Mouse (Mus musculus): Measurements from ENCODE around the gene Olfr504. TPM values are rescaled to one million over a fixed set of nuclear protein-coding genes. Genes with fewer than 3 reads are reported as not detected.
"Not testable (repeated sequence)": the region's sequence is repeated elsewhere in the genome, so short reads cannot be mapped to it uniquely, and the experiment has no call there.

Olfr504 gene
- not detected in 2 replicates for polyA plus RNA-seq (2014; fragmentation: Nextera tagmentation; extraction: Ambion mirVana)

- 89% methylated on average over 1 of the region's 1 CpGs for WGBS
- H3K4me3 ChIP-seq (ENCODE audit: low read depth, low read length): no peak within 1 kb of the TSS
- no peaks in the 10 kb centered on the region for H3K9me3 ChIP-seq (ENCODE audit: control insufficient read depth, low read length)
- H3K36me3 ChIP-seq (ENCODE audit: control insufficient read depth, insufficient read depth, low read length): no peaks in the 10 kb centered on the region
- H3K9ac ChIP-seq (ENCODE audit: low read depth, low read length): no peak within 1 kb of the TSS
- no peak for DNase-seq (ENCODE audit: low spot score)
- H3K4me1 ChIP-seq (replicated peaks; ENCODE audit: control insufficient read depth, insufficient read depth, low read length): no peaks in the 10 kb centered on the region
- no peaks in the 10 kb centered on the region for H3K27me3 ChIP-seq (replicated peaks; ENCODE audit: control insufficient read depth, insufficient read depth, low read length)
- ATAC-seq (replicated peaks; ENCODE audit: low FRiP score): no peak
- H3K27ac ChIP-seq (ENCODE audit: low read depth, low read length): no peak within 1 kb of the TSS
- H3K4me2 ChIP-seq: no peak within 1 kb of the TSS
These were observed at the start of gene Olfr504 for GRCm38 (mm10) chr7:108565693-108566092. Gene Olfr504 (minus strand): TSS chr7:108565793.

- 85% methylated on average over 2 of the region's 2 CpGs for WGBS
- Histone ChIP-seq H3K9me3 (ENCODE audit: control insufficient read depth, low read length) (no peaks in the 10 kb centered on the region), H3K9ac (ENCODE audit: low read depth, low read length) (no peak overlapping the region), H3K27me3 (replicated peaks; ENCODE audit: control insufficient read depth, insufficient read depth, low read length) (no peaks in the 10 kb centered on the region), H3K36me3 (ENCODE audit: control insufficient read depth, insufficient read depth, low read length) (no peaks in the 10 kb centered on the region), H3K27ac (ENCODE audit: low read depth, low read length) (no peak overlapping the region), H3K4me3 (ENCODE audit: low read depth, low read length) (no peak overlapping the region), H3K4me1 (replicated peaks; ENCODE audit: control insufficient read depth, insufficient read depth, low read length) (no peaks in the 10 kb centered on the region), H3K4me2 (no peak overlapping the region)
- no peak for ATAC-seq (replicated peaks; ENCODE audit: low FRiP score)
- DNase-seq (ENCODE audit: low spot score): no peak
These were observed 48.5 kb upstream of the Olfr504 start for GRCm38 (mm10) chr7:108614110-108614509.

GRCm38 (mm10) chr7:108610487-108610886, 44.9 kb upstream of the Olfr504 start, which contains the start of gene Olfr506:
Gene Olfr506 (plus strand): TSS chr7:108610787.
- no peak within 1 kb of the TSS for H3K4me2 ChIP-seq
- H3K27ac ChIP-seq (ENCODE audit: low read depth, low read length): no peak within 1 kb of the TSS
- H3K9ac ChIP-seq (ENCODE audit: low read depth, low read length): no peak within 1 kb of the TSS
- DNase-seq (ENCODE audit: low spot score) (no peak), ATAC-seq (replicated peaks; ENCODE audit: low FRiP score) (no peak)
- H3K9me3 ChIP-seq (ENCODE audit: control insufficient read depth, low read length): no peaks in the 10 kb centered on the region
- no peaks in the 10 kb centered on the region for H3K4me1 ChIP-seq (replicated peaks; ENCODE audit: control insufficient read depth, insufficient read depth, low read length)
- H3K4me3 ChIP-seq (ENCODE audit: low read depth, low read length): no peak within 1 kb of the TSS
- H3K36me3 ChIP-seq (ENCODE audit: control insufficient read depth, insufficient read depth, low read length): no peaks in the 10 kb centered on the region
- H3K27me3 ChIP-seq (replicated peaks; ENCODE audit: control insufficient read depth, insufficient read depth, low read length): no peaks in the 10 kb centered on the region

DNA sequence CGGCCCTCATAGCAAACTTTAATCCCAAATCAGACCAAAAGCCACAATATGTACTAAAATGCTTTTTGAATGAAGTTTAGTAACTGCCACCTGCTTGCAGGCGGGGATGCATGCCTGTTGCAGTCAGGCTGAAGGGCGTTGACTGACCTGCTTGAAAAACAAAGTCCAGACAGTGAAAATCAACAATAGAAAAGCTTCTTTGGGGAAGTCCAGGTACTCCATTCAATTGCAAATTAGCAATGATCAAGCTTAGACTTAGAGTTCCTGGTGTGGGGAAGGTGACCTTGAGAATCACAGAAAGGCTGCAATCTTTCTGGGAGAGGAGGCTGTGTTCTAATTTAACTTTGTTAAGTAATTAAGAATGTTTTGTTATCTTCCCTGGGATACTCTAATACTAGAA, 36.3 kb upstream of the Olfr504 start:
- H3K36me3 ChIP-seq (ENCODE audit: control insufficient read depth, insufficient read depth, low read length); H3K27ac ChIP-seq (ENCODE audit: low read depth, low read length); H3K9me3 ChIP-seq (ENCODE audit: control insufficient read depth, low read length); ATAC-seq (replicated peaks; ENCODE audit: low FRiP score); H3K27me3 ChIP-seq (replicated peaks; ENCODE audit: control insufficient read depth, insufficient read depth, low read length); DNase-seq (ENCODE audit: low spot score); H3K4me1 ChIP-seq (replicated peaks; ENCODE audit: control insufficient read depth, insufficient read depth, low read length); H3K9ac ChIP-seq (ENCODE audit: low read depth, low read length); H3K4me2 ChIP-seq; H3K4me3 ChIP-seq (ENCODE audit: low read depth, low read length): not testable (repeated sequence)
- WGBS: 77% methylated on average over 3 of the region's 3 CpGs

DNA sequence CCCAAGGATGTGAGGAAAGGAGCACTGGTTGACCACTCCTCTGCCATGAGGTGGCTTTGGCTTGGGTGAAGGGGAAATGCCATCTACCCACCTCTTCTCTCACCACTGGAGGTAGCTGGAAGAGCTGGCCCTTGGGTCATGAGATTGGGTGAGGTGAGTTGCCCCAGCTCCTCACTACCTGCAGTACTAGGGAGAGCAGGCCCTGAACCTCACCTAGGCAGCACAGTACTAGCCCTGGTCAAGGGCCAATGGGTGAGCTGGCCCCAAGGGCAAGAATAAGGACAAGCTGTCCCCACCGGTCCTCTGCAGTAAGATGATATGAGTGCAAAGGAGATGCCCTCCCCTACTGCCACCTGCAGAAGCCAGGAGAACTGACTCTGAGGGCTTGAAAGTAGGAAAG, 24.2 kb upstream of the Olfr504 start:
- Histone ChIP-seq H3K4me2 (no peak overlapping the region), H3K27ac (ENCODE audit: low read depth, low read length) (no peak overlapping the region), H3K4me1 (replicated peaks; ENCODE audit: control insufficient read depth, insufficient read depth, low read length) (no peaks in the 10 kb centered on the region), H3K36me3 (ENCODE audit: control insufficient read depth, insufficient read depth, low read length) (no peaks in the 10 kb centered on the region), H3K9me3 (ENCODE audit: control insufficient read depth, low read length) (no peaks in the 10 kb centered on the region), H3K4me3 (ENCODE audit: low read depth, low read length) (no peak overlapping the region), H3K27me3 (replicated peaks; ENCODE audit: control insufficient read depth, insufficient read depth, low read length) (no peaks in the 10 kb centered on the region), H3K9ac (ENCODE audit: low read depth, low read length) (no peak overlapping the region)
- no peak; the same call in 1 of the 2 replicates for ATAC-seq (replicated peaks; ENCODE audit: low FRiP score)
- DNase-seq (ENCODE audit: low spot score): no peak
- 88% methylated on average over 1 of the region's 1 CpGs for WGBS

DNA sequence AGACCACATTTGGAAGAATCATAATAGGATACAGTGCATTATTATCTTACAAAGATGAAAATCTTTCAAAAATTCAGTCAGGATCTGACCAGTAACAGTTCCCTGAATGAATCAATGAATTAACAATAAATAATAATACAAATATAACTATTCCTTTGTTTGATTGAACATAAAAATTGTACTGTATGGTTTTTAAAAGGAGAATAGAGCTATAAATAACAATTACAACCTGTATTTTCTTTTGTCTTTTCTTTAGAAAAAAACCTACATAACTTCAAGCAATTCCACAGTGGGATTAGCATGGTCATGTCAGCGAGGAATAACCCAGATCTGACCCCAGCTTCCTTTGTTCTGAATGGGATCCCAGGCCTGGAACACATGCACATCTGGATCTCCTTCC, 21.4 kb downstream of the Olfr504 start, which contains the start of gene Olfr503:
Olfr503 (plus strand) TSS at position 301 of the 400 bp plus-strand sequence.
- not testable (repeated sequence) for ATAC-seq (replicated peaks; ENCODE audit: low FRiP score); H3K27ac ChIP-seq (ENCODE audit: low read depth, low read length); H3K4me3 ChIP-seq (ENCODE audit: low read depth, low read length); DNase-seq (ENCODE audit: low spot score); H3K4me1 ChIP-seq (replicated peaks; ENCODE audit: control insufficient read depth, insufficient read depth, low read length); H3K27me3 ChIP-seq (replicated peaks; ENCODE audit: control insufficient read depth, insufficient read depth, low read length); H3K9me3 ChIP-seq (ENCODE audit: control insufficient read depth, low read length); H3K36me3 ChIP-seq (ENCODE audit: control insufficient read depth, insufficient read depth, low read length); H3K9ac ChIP-seq (ENCODE audit: low read depth, low read length); H3K4me2 ChIP-seq
- WGBS: 39% methylated on average over 1 of the region's 1 CpGs

DNA sequence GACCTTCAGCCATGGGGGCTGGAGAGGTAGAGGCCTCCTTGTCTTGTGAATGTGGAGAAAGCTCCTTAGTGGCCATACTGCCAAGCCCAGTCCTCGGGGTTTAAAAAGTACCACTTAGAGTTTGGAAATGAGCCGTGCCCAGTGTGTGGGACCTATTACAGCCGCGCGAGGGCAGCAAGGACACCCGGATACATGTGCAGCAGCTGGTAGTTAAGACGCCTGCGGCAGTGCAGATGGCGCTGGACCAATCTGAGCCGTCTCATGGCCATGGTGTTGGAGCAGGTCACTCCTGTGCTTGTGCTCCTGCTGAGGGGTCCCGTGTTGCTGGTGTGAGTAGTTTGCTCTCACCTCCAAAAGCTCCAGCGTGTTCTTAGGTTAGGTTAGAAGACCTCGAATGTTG, 23.2 kb downstream of the Olfr504 start:
- WGBS: 74% methylated on average over 13 of the region's 13 CpGs
- H3K4me3 ChIP-seq (ENCODE audit: low read depth, low read length): no peak overlapping the region
- H3K27ac ChIP-seq (ENCODE audit: low read depth, low read length): no peak overlapping the region
- H3K36me3 ChIP-seq (ENCODE audit: control insufficient read depth, insufficient read depth, low read length): no peaks in the 10 kb centered on the region
- DNase-seq (ENCODE audit: low spot score) (no peak), ATAC-seq (replicated peaks; ENCODE audit: low FRiP score) (no peak)
- no peaks in the 10 kb centered on the region for H3K27me3 ChIP-seq (replicated peaks; ENCODE audit: control insufficient read depth, insufficient read depth, low read length)
- H3K9ac ChIP-seq (ENCODE audit: low read depth, low read length): no peak overlapping the region
- H3K4me1 ChIP-seq (replicated peaks; ENCODE audit: control insufficient read depth, insufficient read depth, low read length): no peaks in the 10 kb centered on the region
- H3K9me3 ChIP-seq (ENCODE audit: control insufficient read depth, low read length): no peaks in the 10 kb centered on the region; the same call in 1 of the 2 replicates
- H3K4me2 ChIP-seq: no peak overlapping the region

GRCm38 (mm10) chr7:108524965-108525364, 40.6 kb downstream of the Olfr504 start, which contains the start of gene Olfr502:
Gene Olfr502 (minus strand): TSS chr7:108525065.
- H3K27ac ChIP-seq (ENCODE audit: low read depth, low read length): no peak within 1 kb of the TSS
- H3K9ac ChIP-seq (ENCODE audit: low read depth, low read length): no peak within 1 kb of the TSS
- no peak within 1 kb of the TSS for H3K4me3 ChIP-seq (ENCODE audit: low read depth, low read length)
- no peak for ATAC-seq (replicated peaks; ENCODE audit: low FRiP score)
- H3K4me2 ChIP-seq: no peak within 1 kb of the TSS
- H3K27me3 ChIP-seq (replicated peaks; ENCODE audit: control insufficient read depth, insufficient read depth, low read length): no peaks in the 10 kb centered on the region
- no peaks in the 10 kb centered on the region; the same call in 1 of the 2 replicates for H3K9me3 ChIP-seq (ENCODE audit: control insufficient read depth, low read length)
- WGBS: 53% methylated on average over 1 of the region's 1 CpGs
- no peaks in the 10 kb centered on the region for H3K4me1 ChIP-seq (replicated peaks; ENCODE audit: control insufficient read depth, insufficient read depth, low read length)
- H3K36me3 ChIP-seq (ENCODE audit: control insufficient read depth, insufficient read depth, low read length): no peaks in the 10 kb centered on the region
- DNase-seq (ENCODE audit: low spot score): no peak
